ENCODE assay signal across 8 mouse cellular contexts in the genomic region with DNA sequence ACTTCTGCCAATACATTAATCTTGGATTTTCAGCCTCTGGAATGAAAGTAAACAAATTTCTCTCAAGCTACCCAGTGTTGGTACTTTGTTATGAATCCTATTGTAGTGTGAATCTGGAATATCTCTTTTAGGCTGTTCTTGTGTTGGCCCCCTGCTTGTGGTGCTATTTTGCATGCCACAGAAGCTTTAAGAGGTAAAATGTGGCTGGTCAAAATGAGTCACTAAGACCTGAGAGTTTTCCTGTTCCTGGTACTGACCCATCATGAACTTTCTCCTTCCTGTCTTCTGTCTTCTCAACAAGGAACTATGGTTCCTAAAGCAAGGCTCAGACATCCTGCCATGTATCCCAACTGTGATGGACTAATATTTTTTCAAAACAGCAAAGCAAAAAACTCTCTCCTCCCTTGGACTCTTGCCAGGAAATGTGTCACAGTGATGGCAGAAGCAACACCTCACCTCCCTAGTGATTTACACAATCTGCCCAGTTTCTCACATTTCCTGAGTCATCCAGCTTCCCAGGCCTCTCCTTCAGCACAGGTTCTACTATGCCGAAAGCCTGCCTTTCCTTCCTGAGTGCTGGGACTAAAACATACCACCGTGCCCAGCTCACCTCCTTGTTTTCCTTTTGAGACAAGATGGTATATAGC. TPM values are rescaled to one million over a fixed set of nuclear protein-coding genes. Genes with fewer than 3 reads are reported as not detected.
DNase-seq lines count a peak whose midpoint lies in the region; ATAC-seq lines count a peak whose summit lies in the region.

No protein-coding gene starts in this region.

- H3K9me3 ChIP-seq in liver, embryonic 11.5 days (ENCODE audit: control insufficient read depth, low read length) = no peaks in the 10 kb centered on the region

- H3K4me3 ChIP-seq in liver, embryonic 11.5 days (ENCODE audit: low read depth, low read length) = no peak overlapping the region

- H3K27me3 ChIP-seq in liver, embryonic 11.5 days (replicated peaks; ENCODE audit: control insufficient read depth, insufficient read depth, low read length) = no peaks in the 10 kb centered on the region

- ATAC-seq in liver, embryonic 11.5 days (replicated peaks; ENCODE audit: low FRiP score) = no peak

- H3K27ac ChIP-seq in liver, embryonic 11.5 days (ENCODE audit: low read depth, low read length) = no peak overlapping the region

- no peaks in the 10 kb centered on the region; the same call in 1 of the 2 replicates for H3K36me3 ChIP-seq in liver, embryonic 11.5 days (ENCODE audit: control insufficient read depth, insufficient read depth, low read length)

- 80% methylated on average over 2 of the region's 2 CpGs for WGBS in liver, embryonic 11.5 days

- no peak overlapping the region for H3K4me2 ChIP-seq in liver, embryonic 11.5 days

- peak; percentile 6 for DNase-seq in adrenal gland, adult 2 months
- DNase-seq in adrenal gland, postnatal 4 days (ENCODE audit: low spot score in 2 of 2) = no peak
- DNase-seq in right cerebral cortex, adult 18-20 months = peak; percentile 76
- DNase-seq in right cerebral cortex, postnatal 4 days = no peak
- peak; percentile 54 for DNase-seq in layer of hippocampus, adult 9-11 months
- DNase-seq in testis, postnatal 14 days (ENCODE audit: low spot score) = no peak
- DNase-seq in liver, embryonic 11.5 days (ENCODE audit: low spot score) = no peak
- no peak for DNase-seq in spleen, adult 18-20 months

- H3K9ac ChIP-seq in liver, embryonic 11.5 days (ENCODE audit: low read depth, low read length) = no peak overlapping the region

- no peaks in the 10 kb centered on the region for H3K4me1 ChIP-seq in liver, embryonic 11.5 days (replicated peaks; ENCODE audit: control insufficient read depth, insufficient read depth, low read length)

RNA-seq across cellular contexts. Expression of a gene that starts 12.1 kb away (rescaled TPM):
- 10 to 100 TPM in 1 of 2 experiments, 1 to 10 TPM in 1; 9.2 to 14.5 TPM for total RNA-seq in adrenal gland, adult 2 months (2021)
- polyA plus RNA-seq in adrenal gland, adult 2 months (2012; rRNA removed) = 5.7 and 5.9 TPM in 2 replicates
- total RNA-seq in adrenal gland, postnatal 4 days (2021) = 10 to 100 TPM; 14.3 to 15.1 TPM
- polyA plus RNA-seq in liver, embryonic 11.5 days (2014; fragmentation: Nextera tagmentation; extraction: Ambion mirVana) = 3.8 and 4.8 TPM in 2 replicates

RNA-seq across cellular contexts. Expression of a gene that starts 23.2 kb away (rescaled TPM):
- total RNA-seq in adrenal gland, adult 2 months (2021) = 10 to 100 TPM; 25.5 to 39.3 TPM
- polyA plus RNA-seq in adrenal gland, adult 2 months (2012; rRNA removed) = 33.2 and 35.2 TPM in 2 replicates
- 10 to 100 TPM; 26.4 to 28.3 TPM for total RNA-seq in adrenal gland, postnatal 4 days (2021)
- polyA plus RNA-seq in liver, embryonic 11.5 days (2014; fragmentation: Nextera tagmentation; extraction: Ambion mirVana) = 15.1 and 16.3 TPM in 2 replicates

RNA-seq across cellular contexts. Expression of a gene that starts 34.6 kb away (rescaled TPM):
- total RNA-seq in adrenal gland, adult 2 months (2021) = 10 to 100 TPM; 19.5 to 25.3 TPM
- 1.7 and 2.3 TPM in 2 replicates for polyA plus RNA-seq in adrenal gland, adult 2 months (2012; rRNA removed)
- 10 to 100 TPM; 34.3 to 35.1 TPM for total RNA-seq in adrenal gland, postnatal 4 days (2021)
- polyA plus RNA-seq in liver, embryonic 11.5 days (2014; fragmentation: Nextera tagmentation; extraction: Ambion mirVana) = 49.2 and 60.3 TPM in 2 replicates

RNA-seq across cellular contexts. Expression of a gene that starts 42.1 kb away (rescaled TPM):
- total RNA-seq in adrenal gland, adult 2 months (2021) = not detected
- not detected in 2 replicates for polyA plus RNA-seq in adrenal gland, adult 2 months (2012; rRNA removed)
- total RNA-seq in adrenal gland, postnatal 4 days (2021) = 1 to 10 TPM in 1 of 2 experiments, under 1 TPM in 1; 0.87 to 4.9 TPM
- polyA plus RNA-seq in liver, embryonic 11.5 days (2014; fragmentation: Nextera tagmentation; extraction: Ambion mirVana) = 0.74 and 0.75 TPM in 2 replicates

Comparison
In these comparisons a context has a peak if more than half of its experiments do, and no peak if none do; other contexts are left out.
1. DNase-seq: peak in adrenal gland, adult 2 months (single experiment), right cerebral cortex, adult 18-20 months (single experiment) and layer of hippocampus, adult 9-11 months (single experiment); none in adrenal gland, postnatal 4 days (0 of 2), right cerebral cortex, postnatal 4 days (single experiment), testis, postnatal 14 days (single experiment), liver, embryonic 11.5 days (single experiment) and spleen, adult 18-20 months (0 of 2).